Mouse (Mus musculus): ENCODE measurements around the gene Prpsap2. TPM values are rescaled to one million over a fixed set of nuclear protein-coding genes. Genes with fewer than 3 reads are reported as not detected.
A peak's percentile ranks its signal among the peaks of the same experiment; 100 is the strongest.

Prpsap2 gene
- 29.0 and 35.1 TPM in 2 replicates for total RNA-seq (2012; rRNA removed)
- 10 to 100 TPM in 1 of 2 experiments, not detected in 1; 30.7 TPM for polyA plus RNA-seq (2012; ENCODE audit: insufficient read depth in 1 of 2, insufficient read length in 2 of 2, low read depth in 1 of 2, low replicate concordance in 2 of 2, missing spikeins in 1 of 2)

DNA sequence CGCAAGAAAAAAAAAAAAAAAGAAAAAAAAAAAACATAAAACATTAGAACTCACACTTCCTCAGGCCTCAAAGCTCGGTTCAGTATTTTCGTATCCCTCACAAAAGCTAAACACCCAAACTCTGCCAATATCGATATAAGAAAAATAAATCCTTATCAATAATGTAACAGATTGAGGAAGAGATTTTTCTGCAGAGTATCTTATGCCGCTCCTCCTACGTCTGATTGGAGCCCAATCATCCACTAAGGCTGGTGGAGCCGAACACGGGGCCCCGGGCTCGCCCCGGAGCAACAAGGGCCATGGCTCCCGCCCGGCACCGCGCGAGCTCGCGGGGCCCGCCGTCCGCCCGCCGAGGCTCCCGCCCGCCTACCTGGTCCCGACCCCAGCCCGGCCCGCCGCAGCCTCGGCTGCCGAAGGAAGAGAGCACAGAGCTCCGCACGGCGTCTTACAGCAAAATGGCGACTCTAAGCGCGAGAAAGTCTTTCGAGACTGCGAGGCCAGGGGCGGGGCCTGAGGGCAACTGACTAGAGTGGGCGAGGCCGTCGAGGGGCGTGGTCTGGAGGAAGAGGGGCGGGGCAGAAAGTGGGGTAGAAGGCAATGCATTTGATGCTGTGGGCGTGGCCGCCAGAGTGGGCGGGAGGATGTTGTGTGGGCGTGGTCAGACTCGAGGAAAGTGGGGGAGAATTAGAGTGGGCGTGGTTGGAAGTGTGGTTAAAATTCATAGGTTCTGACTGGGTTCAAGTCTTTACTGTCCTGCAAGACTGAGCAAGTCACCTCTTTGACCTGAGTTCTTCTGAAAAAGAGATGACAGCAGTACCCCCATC is at the start of gene Prpsap2:
Gene Prpsap2 (minus strand): TSS at position 505 of the 824 bp plus-strand sequence.
- Histone ChIP-seq H3K79me2 (ENCODE audit: control insufficient read depth, insufficient read depth, low read length, poor library complexity) (no peaks in the 10 kb centered on the region; the same call in 1 of the 2 replicates), H3K36me3 (ENCODE audit: control insufficient read depth in 1 of 2, insufficient read depth in 2 of 2, low read length in 2 of 2) (peaks cover 0 to 31% of the 10 kb centered on the region in 2 experiments; a peak in 2 of 4 replicates), H3K27me3 (ENCODE audit: control insufficient read depth in 1 of 2, insufficient read depth in 2 of 2, low read length in 2 of 2) (no peaks in the 10 kb centered on the region), H3K4me1 (ENCODE audit: control insufficient read depth in 1 of 2, insufficient read depth in 2 of 2, low read length in 2 of 2) (peaks cover 11 to 24% of the 10 kb centered on the region in 2 experiments), H3K4me3 (ENCODE audit: control insufficient read depth in 1 of 2, insufficient read depth in 1 of 2, low read depth in 2 of 2, low read length in 2 of 2) (peak within 1 kb of the TSS; percentile 56 to 91), H3K9me3 (replicated peaks; ENCODE audit: insufficient read depth, low read length) (no peaks in the 10 kb centered on the region), H3K9ac (ENCODE audit: control insufficient read depth, low read depth, low read length, poor library complexity, severe bottlenecking) (peak within 1 kb of the TSS; percentile 74), H3K27ac (ENCODE audit: control insufficient read depth, low read depth, low read length) (peak within 1 kb of the TSS; percentile 42; the same call in 1 of the 2 replicates)
- TF ChIP-seq SIN3A (IDR thresholded peaks at IDR 0.05; ENCODE audit: low read length): peak; percentile 61
- 0 out of 2 replicates have a peak, but pooled peaks have one; percentile 9 for TF ChIP-seq TCF12 (IDR thresholded peaks at IDR 0.05; ENCODE audit: low read depth, low read length)
- TF ChIP-seq CHD1 (IDR thresholded peaks at IDR 0.05; ENCODE audit: low read depth, low read length): peak; percentile 94; the same call in 1 of the 2 replicates
- peak; percentile 62; the same call in 1 of the 2 replicates for TF ChIP-seq MYC (IDR thresholded peaks at IDR 0.05; ENCODE audit: low read depth, low read length)
- 0 out of 2 replicates have a peak, but pooled peaks have one; percentile 33 for TF ChIP-seq E2F4 (IDR thresholded peaks at IDR 0.05; ENCODE audit: borderline replicate concordance, low read depth, low read length)
- TF ChIP-seq CTCF (IDR thresholded peaks at IDR 0.05 in 2 of 3, conservative IDR thresholded peaks at IDR 0.05 in 1 of 3; ENCODE audit: control insufficient read depth in 1 of 3, insufficient read depth in 1 of 3, low read depth in 2 of 3, low read length in 3 of 3, poor library complexity in 1 of 3, severe bottlenecking in 1 of 3): no peak
- TF ChIP-seq ELF1 (IDR thresholded peaks at IDR 0.05; ENCODE audit: low read depth, low read length): 0 out of 2 replicates have a peak, but pooled peaks have one; percentile 25
- no peak for TF ChIP-seq TAL1 (IDR thresholded peaks at IDR 0.05; ENCODE audit: low read length)
- TF ChIP-seq MXI1 (IDR thresholded peaks at IDR 0.05; ENCODE audit: low read depth, low read length): 0 out of 2 replicates have a peak, but pooled peaks have one; percentile 46
- peak; percentile 89 for TF ChIP-seq ZNF384 (IDR thresholded peaks at IDR 0.05; ENCODE audit: low read depth, low read length)
- peak; percentile 88 for TF ChIP-seq NELFE (IDR thresholded peaks at IDR 0.05; ENCODE audit: low read depth, low read length)
- TF ChIP-seq ZC3H11A (IDR thresholded peaks at IDR 0.05; ENCODE audit: low read depth, low read length): no peak
- peak; percentile 17 to 43; a peak in 3 of 4 replicates for TF ChIP-seq EP300 (IDR thresholded peaks at IDR 0.05; ENCODE audit: low read depth in 1 of 2, low read length in 2 of 2)
- no peak for TF ChIP-seq GABPA (IDR thresholded peaks at IDR 0.05; ENCODE audit: low read depth, low read length)
- TF ChIP-seq RCOR1 (IDR thresholded peaks at IDR 0.05; ENCODE audit: low read depth, low read length): peak; percentile 96
- peak; percentile 70; the same call in 1 of the 2 replicates for TF ChIP-seq ZMIZ1 (IDR thresholded peaks at IDR 0.05; ENCODE audit: low read depth, low read length)
- peak; percentile 84 for TF ChIP-seq POLR2AphosphoS2 (IDR thresholded peaks at IDR 0.05; ENCODE audit: low read length)
- TF ChIP-seq POLR2A (IDR thresholded peaks at IDR 0.05; ENCODE audit: control insufficient read depth in 1 of 2, insufficient read depth in 1 of 2, low read depth in 1 of 2, low read length in 2 of 2, poor library complexity in 1 of 2): peak; percentile 82 to 92
- no peak for TF ChIP-seq MEF2A (IDR thresholded peaks at IDR 0.05; ENCODE audit: extremely low read depth, insufficient replicate concordance, low read depth, low read length, poor library complexity, severe bottlenecking)
- peak; percentile 58; the same call in 1 of the 2 replicates for TF ChIP-seq MAX (IDR thresholded peaks at IDR 0.05; ENCODE audit: low read length)
- peak; percentile 71; the same call in 1 of the 2 replicates for TF ChIP-seq TBP (IDR thresholded peaks at IDR 0.05; ENCODE audit: low read depth, low read length)
- TF ChIP-seq CHD2 (IDR thresholded peaks at IDR 0.05; ENCODE audit: low read length): no peak
- TF ChIP-seq NRF1 (IDR thresholded peaks at IDR 0.05; ENCODE audit: insufficient read depth, low read depth, low read length, poor library complexity, severe bottlenecking): no peak
- peak; percentile 70 for TF ChIP-seq GATA1 (IDR thresholded peaks at IDR 0.05; ENCODE audit: low read depth, low read length)
- TF ChIP-seq POLR2AphosphoS5 (IDR thresholded peaks at IDR 0.05; ENCODE audit: borderline replicate concordance, low read depth, low read length): no peak
- TF ChIP-seq HCFC1 (IDR thresholded peaks at IDR 0.05; ENCODE audit: low read depth, low read length): peak; percentile 43; the same call in 1 of the 2 replicates
- TF ChIP-seq ETS1 (IDR thresholded peaks at IDR 0.05; ENCODE audit: low read depth, low read length): peak; percentile 30; the same call in 1 of the 2 replicates
- TF ChIP-seq BHLHE40 (IDR thresholded peaks at IDR 0.05; ENCODE audit: borderline replicate concordance, low read depth, low read length): no peak
- TF ChIP-seq ZKSCAN1 (IDR thresholded peaks at IDR 0.05; ENCODE audit: low read depth, low read length): peak; percentile 71
- no peak for TF ChIP-seq KAT2A (conservative IDR thresholded peaks at IDR 0.05; ENCODE audit: low read depth, low read length)
- DNase-seq (ENCODE audit: low read depth, low spot score): peak; percentile 99

Measured in MEL (cell line).